Mouse (Mus musculus): ENCODE measurements at regions not wholly inside any gene's neighbourhood (a gene's known extent, or its start where the extent isn't known, plus 50 kb on each side); places are given as distances from the start of the nearest gene placed in this dataset.

DNA sequence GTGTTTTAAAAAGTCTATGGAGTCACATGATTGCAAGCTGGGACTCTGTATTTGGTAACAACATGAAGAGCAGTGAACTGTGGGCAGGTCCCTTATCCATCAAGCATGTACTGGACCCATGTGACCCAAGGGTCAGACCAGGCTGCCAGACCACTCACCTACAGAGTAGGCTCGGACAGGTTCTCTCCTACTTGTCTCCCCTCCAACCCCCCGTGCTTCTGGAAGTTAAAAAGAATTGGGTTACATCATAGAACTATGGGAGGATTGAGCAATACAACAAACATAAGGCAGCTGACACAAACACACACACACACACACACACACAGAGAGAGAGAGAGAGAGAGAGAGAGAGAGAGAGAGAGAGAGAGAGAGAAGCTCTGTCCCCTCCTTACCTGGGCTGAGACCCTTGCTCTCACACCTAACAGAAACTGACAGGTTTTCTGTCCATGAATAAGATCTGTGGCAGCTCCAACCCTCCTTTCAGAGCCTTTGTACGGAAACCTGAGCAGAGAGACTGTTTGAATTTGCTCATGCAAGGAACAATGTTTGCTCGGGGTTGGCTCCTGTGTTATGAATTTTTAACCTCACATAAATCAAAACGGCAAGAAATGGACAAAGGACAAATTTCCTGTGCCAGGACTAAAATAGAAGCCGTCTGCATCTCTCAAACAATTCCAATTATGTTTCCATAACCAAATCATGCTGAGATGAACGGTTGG lies 159.0 kb upstream of the Arl4c start:
- Histone ChIP-seq H3K9ac (no peak overlapping the region), H3K36me3 (no peaks in the 10 kb centered on the region), H3K9me3 (no peaks in the 10 kb centered on the region), H3K4me3 (no peak overlapping the region), H3K4me1 (peaks cover 16% of the 10 kb centered on the region), H3K27ac (no peak overlapping the region), H3K27me3 (no peaks in the 10 kb centered on the region), H3K4me2 (no peak overlapping the region)
- WGBS: 47% methylated on average over 7 of the region's 7 CpGs
- no peak for ATAC-seq (ENCODE audit: insufficient number of reproducible peaks, insufficient read depth, low FRiP score, low TSS enrichment, low read depth)

DNA sequence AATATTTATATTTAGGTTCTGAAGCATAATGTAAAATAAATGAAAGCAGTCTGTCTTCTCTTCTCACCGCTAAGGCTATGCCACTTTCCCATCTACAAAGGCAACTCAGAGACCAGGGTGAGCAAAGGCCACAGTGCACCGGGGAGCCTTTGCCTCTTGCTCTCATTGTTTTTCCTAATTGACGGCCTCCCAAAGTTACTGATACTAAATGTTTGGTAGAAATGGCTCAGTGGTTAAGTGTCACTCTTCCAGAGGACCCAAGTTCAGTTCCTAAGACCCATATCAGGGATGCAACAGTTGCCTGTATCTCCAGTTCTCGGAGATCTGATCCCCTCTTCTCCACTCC lies 159.5 kb upstream of the Arl4c start:
- no peaks in the 10 kb centered on the region for H3K36me3 ChIP-seq
- ATAC-seq (ENCODE audit: insufficient number of reproducible peaks, insufficient read depth, low FRiP score, low TSS enrichment, low read depth): no peak
- H3K4me1 ChIP-seq: peaks cover 16% of the 10 kb centered on the region
- no peak overlapping the region for H3K4me2 ChIP-seq
- 66% methylated on average over 4 of the region's 4 CpGs for WGBS
- no peak overlapping the region for H3K9ac ChIP-seq
- no peak overlapping the region for H3K27ac ChIP-seq
- H3K4me3 ChIP-seq: no peak overlapping the region
- H3K27me3 ChIP-seq: no peaks in the 10 kb centered on the region
- H3K9me3 ChIP-seq: no peaks in the 10 kb centered on the region

DNA sequence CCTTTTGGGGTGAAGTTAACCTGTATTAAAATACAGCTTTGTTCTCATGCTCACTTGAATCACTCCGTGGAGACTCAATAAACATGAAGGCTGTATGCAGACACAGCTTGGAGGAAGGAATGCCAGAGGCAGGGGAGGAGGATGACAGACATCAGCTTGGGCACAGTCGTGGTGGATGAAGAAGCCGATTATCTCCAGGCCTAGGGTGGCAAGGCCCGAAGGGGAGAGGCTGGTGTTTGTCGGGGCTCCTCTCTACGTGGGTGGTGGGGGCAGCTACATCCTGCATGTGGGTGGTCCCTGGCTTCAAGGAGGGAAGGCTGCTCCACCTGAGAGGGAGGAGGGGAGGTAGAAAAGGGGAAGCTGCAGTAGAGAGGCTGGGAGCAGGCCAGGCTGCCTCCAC lies 163.4 kb upstream of the Arl4c start:
- no peaks in the 10 kb centered on the region for H3K27me3 ChIP-seq
- no peak overlapping the region for H3K4me3 ChIP-seq
- WGBS: 20% methylated on average over 6 of the region's 6 CpGs
- peaks cover 25% of the 10 kb centered on the region for H3K4me1 ChIP-seq
- no peaks in the 10 kb centered on the region for H3K9me3 ChIP-seq
- H3K27ac ChIP-seq: no peak overlapping the region; the same call in 1 of the 2 replicates
- no peak overlapping the region for H3K9ac ChIP-seq
- no peaks in the 10 kb centered on the region for H3K36me3 ChIP-seq
- ATAC-seq (ENCODE audit: insufficient number of reproducible peaks, insufficient read depth, low FRiP score, low TSS enrichment, low read depth): no peak
- no peak overlapping the region for H3K4me2 ChIP-seq

DNA sequence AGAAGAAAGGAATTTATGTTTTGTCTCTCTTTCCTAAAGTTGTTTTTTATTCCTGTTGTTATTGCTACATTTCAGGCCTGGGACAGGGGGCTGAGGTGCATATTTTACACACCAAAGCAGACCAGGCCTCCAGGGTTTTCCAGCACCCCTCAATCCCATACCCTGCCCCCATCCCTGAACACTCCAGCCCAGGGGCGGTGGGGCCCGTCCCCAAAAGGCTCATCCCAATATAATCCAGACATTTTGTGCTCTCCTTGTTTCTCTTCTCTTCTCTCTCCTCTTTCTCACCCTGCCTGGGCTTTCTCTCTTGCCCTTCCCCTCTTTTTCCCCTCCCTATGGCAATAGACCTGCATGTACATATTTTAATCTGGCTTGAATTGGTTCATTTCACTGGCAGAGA lies 164.6 kb upstream of the Arl4c start:
- H3K4me2 ChIP-seq: no peak overlapping the region

DNA sequence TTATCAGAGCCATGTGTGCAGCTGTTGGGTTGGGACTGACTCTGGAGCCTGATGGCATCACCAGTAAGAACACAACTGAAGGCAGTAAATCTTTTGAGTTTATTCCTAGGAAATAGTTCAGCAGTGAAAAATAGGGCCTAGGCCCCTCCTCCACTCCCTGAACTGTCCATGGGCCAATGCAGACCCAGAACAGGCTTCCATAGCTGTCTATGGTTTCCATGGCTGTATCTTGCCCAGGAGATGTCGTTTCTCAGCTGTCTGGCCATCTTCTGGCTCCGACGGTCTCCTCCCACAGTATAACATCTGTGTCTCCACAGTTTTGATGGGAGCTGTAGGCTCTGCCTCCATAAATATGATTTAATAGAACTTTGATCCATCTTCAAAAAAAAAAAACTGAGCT lies 165.1 kb upstream of the Arl4c start:
- Histone ChIP-seq H3K27ac (no peak overlapping the region), H3K9me3 (no peaks in the 10 kb centered on the region), H3K4me3 (no peak overlapping the region), H3K9ac (no peak overlapping the region), H3K4me2 (no peak overlapping the region), H3K4me1 (peaks cover 15% of the 10 kb centered on the region), H3K36me3 (no peaks in the 10 kb centered on the region), H3K27me3 (no peaks in the 10 kb centered on the region)
- no peak for ATAC-seq (ENCODE audit: insufficient number of reproducible peaks, insufficient read depth, low FRiP score, low TSS enrichment, low read depth)
- WGBS: 82% methylated on average over 3 of the region's 3 CpGs

More for the DNA sequence above, 164.6 kb upstream of the Arl4c start:
- peaks cover 17% of the 10 kb centered on the region for H3K4me1 ChIP-seq
- H3K9ac ChIP-seq: 0 out of 2 replicates have a peak overlapping the region, but pooled peaks have one; percentile 16
- WGBS: 71% methylated on average over 2 of the region's 2 CpGs
- ATAC-seq (ENCODE audit: insufficient number of reproducible peaks, insufficient read depth, low FRiP score, low TSS enrichment, low read depth): no peak
- H3K9me3 ChIP-seq: no peaks in the 10 kb centered on the region
- H3K27ac ChIP-seq: no peak overlapping the region
- H3K36me3 ChIP-seq: no peaks in the 10 kb centered on the region
- H3K4me3 ChIP-seq: no peak overlapping the region
- no peaks in the 10 kb centered on the region for H3K27me3 ChIP-seq

DNA sequence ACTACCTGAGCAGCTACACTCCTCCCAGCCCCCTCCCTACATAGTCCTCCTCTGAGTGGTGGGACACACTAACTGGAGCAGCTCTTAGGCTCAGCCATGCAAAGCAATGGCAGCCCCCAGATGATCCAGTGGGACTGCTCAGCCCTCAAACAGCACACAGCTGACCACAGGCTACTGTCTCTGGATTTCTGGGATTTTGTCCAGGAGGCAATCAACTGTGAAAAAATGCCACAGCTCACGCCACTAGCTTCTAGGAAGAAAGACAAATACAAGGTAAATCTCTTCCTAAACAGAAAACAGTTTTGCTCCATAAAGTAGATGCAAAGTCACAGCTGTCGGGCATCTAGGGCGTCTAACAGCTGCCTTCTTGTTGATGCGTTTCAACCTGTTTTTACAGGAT lies 167.9 kb upstream of the Arl4c start:
- Histone ChIP-seq H3K4me3 (no peak overlapping the region), H3K4me2 (no peak overlapping the region), H3K4me1 (peaks cover 15% of the 10 kb centered on the region), H3K9ac (no peak overlapping the region), H3K27me3 (no peaks in the 10 kb centered on the region), H3K9me3 (no peaks in the 10 kb centered on the region), H3K27ac (no peak overlapping the region), H3K36me3 (no peaks in the 10 kb centered on the region)
- no peak for ATAC-seq (ENCODE audit: insufficient number of reproducible peaks, insufficient read depth, low FRiP score, low TSS enrichment, low read depth)
- WGBS: 63% methylated on average over 4 of the region's 4 CpGs

DNA sequence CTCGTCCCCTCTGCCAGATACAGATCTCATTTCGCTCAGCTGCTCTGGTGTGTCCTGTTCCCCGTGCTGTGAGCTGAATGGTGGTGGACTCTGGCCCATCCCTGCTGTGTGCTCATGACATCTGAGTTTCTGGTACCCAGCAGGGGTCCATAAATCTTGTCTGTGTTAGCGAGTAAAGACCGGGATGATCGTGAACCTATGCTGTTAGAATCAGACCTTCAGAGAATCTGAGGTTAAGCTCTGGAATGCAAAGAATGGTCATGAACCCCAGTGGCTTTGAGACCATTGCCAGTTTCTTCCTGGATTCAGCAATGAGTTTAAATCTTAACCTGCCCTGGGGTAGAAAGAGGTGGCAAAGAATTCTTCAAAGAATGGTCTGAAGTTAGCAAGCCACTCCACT lies 173.3 kb upstream of the Arl4c start:
- ATAC-seq (ENCODE audit: insufficient number of reproducible peaks, insufficient read depth, low FRiP score, low TSS enrichment, low read depth): no peak
- no peak overlapping the region for H3K27ac ChIP-seq
- WGBS: 69% methylated on average over 6 of the region's 6 CpGs

DNA sequence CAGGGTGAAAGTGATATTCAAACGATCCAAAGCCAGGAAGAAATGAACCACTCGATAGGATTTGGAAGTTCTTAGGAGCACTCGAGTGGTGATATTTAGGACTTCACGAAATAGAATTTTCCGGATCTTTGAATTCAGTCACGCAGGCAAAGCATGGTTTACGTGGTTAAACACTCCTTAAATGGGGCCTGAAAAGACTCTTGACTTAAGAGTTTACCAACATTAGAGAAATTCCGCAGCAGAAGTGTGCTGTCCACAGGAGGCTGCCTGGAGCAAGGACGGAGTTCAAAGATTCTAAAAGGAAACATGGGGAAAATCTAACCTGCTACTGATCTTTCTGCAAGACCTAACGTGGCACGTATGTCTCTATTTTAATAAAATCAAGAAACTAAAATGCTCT lies 175.4 kb upstream of the Arl4c start:
- Histone ChIP-seq H3K9me3 (0 out of 2 replicates have a peak, but pooled peaks cover 3% of the 10 kb centered on the region), H3K36me3 (no peaks in the 10 kb centered on the region), H3K4me1 (peaks cover 18% of the 10 kb centered on the region), H3K9ac (no peak overlapping the region), H3K27ac (no peak overlapping the region), H3K27me3 (no peaks in the 10 kb centered on the region), H3K4me2 (no peak overlapping the region), H3K4me3 (no peak overlapping the region)
- 70% methylated on average over 11 of the region's 11 CpGs for WGBS
- no peak for ATAC-seq (ENCODE audit: insufficient number of reproducible peaks, insufficient read depth, low FRiP score, low TSS enrichment, low read depth)

More for the DNA sequence above, 173.3 kb upstream of the Arl4c start:
- Histone ChIP-seq H3K4me3 (no peak overlapping the region), H3K9me3 (no peaks in the 10 kb centered on the region), H3K9ac (no peak overlapping the region), H3K4me1 (peaks cover 18% of the 10 kb centered on the region), H3K4me2 (no peak overlapping the region), H3K36me3 (no peaks in the 10 kb centered on the region), H3K27me3 (no peaks in the 10 kb centered on the region)

DNA sequence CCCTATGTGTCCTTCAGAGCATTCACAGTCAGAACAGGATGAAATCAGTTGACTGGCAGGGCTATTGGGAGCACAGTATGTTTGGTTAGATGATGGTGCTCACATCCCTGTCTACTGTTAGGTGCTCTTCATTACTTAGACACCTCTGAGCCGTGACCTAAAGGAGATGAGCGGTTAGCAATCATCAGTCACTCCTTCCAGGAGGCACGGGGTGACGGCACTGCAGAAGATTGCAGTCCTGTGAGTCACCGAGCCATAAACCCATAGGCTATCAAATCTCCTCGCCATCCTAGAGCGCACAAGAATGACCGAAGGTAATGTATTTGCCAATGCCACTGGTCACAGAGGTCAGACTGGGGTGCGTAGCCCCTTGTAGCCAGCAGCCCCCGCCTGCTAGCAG lies 176.8 kb upstream of the Arl4c start:
- Histone ChIP-seq H3K9ac (no peak overlapping the region), H3K4me2 (no peak overlapping the region), H3K4me3 (no peak overlapping the region), H3K36me3 (no peaks in the 10 kb centered on the region), H3K27me3 (no peaks in the 10 kb centered on the region), H3K27ac (no peak overlapping the region), H3K4me1 (peaks cover 18% of the 10 kb centered on the region), H3K9me3 (0 out of 2 replicates have a peak, but pooled peaks cover 3% of the 10 kb centered on the region)
- no peak for ATAC-seq (ENCODE audit: insufficient number of reproducible peaks, insufficient read depth, low FRiP score, low TSS enrichment, low read depth)
- 87% methylated on average over 10 of the region's 10 CpGs for WGBS

DNA sequence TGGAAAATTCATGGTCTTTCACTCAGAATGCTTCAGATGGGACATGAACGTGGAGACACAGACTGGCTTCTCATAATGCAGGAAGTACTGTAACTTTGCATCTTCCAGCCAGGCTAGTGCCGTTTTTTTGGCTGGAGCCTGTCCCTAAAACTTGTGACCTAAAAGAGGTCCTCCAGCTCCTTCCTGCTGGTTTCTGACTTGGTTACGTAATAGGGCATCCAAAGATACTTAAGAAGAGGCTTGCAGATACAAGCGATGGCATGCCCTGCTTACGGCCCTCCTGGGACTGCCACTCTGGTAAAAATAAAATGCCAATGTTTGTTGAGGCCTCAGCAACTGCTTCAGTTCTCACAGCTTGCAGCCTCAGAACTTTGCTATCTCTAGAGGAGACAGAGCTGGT lies 177.3 kb upstream of the Arl4c start:
- ATAC-seq (ENCODE audit: insufficient number of reproducible peaks, insufficient read depth, low FRiP score, low TSS enrichment, low read depth): no peak
- H3K4me1 ChIP-seq: peaks cover 18% of the 10 kb centered on the region
- H3K27ac ChIP-seq: no peak overlapping the region
- no peak overlapping the region for H3K4me2 ChIP-seq
- 0 out of 2 replicates have a peak, but pooled peaks cover 3% of the 10 kb centered on the region for H3K9me3 ChIP-seq
- no peaks in the 10 kb centered on the region for H3K27me3 ChIP-seq
- H3K36me3 ChIP-seq: no peaks in the 10 kb centered on the region
- 74% methylated on average over 5 of the region's 5 CpGs for WGBS
- no peak overlapping the region for H3K4me3 ChIP-seq
- H3K9ac ChIP-seq: no peak overlapping the region

DNA sequence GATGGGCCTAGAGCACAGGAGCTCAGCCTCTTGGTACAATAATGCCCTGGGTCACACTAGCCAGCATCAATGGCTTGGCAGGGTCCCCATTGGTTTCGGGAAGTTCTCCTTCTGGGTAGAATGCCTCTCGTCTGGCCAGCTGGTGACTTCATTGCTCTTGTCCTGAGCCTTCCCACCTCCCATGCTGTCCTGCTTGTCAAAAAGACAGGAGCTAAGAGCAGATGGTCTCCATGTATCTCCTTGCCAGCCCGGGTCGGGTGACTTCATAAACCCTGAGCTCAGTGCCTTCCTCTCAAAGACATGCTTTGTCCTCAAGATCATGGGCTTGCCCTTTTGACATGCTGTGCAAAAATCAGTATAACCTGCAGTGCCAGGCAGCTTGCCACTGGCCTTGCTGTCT lies 179.2 kb upstream of the Sh3bp4 start:
- Histone ChIP-seq H3K4me1 (peaks cover 10% of the 10 kb centered on the region), H3K9me3 (no peaks in the 10 kb centered on the region), H3K27ac (no peak overlapping the region), H3K9ac (no peak overlapping the region), H3K27me3 (no peaks in the 10 kb centered on the region), H3K4me3 (no peak overlapping the region), H3K4me2 (no peak overlapping the region), H3K36me3 (no peaks in the 10 kb centered on the region)
- WGBS: 84% methylated on average over 4 of the region's 4 CpGs
- ATAC-seq (ENCODE audit: insufficient number of reproducible peaks, insufficient read depth, low FRiP score, low TSS enrichment, low read depth): no peak

DNA sequence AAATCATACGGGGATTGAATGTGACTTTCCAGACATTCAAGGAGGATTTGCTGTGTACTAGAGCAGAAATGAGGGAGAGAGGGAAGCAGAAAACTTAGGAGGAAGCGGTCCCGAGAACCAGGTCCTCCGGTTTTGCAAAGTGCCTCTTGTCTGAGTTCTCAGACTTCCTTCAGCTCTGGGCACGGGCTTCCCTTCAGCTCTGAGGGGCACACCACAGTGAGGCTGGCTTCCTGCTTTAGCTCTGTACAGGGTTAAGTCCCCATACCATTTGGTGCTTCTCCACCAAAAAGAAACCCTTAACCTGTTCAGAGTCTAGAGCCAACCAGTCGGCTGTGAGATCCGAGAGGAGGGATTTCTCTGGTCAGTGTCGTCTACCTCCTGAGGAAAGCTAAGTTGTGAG lies 167.8 kb upstream of the Sh3bp4 start:
- 80% methylated on average over 8 of the region's 8 CpGs for WGBS
- Histone ChIP-seq H3K27ac (no peak overlapping the region), H3K4me1 (no peaks in the 10 kb centered on the region), H3K9ac (no peak overlapping the region), H3K9me3 (no peaks in the 10 kb centered on the region), H3K4me2 (no peak overlapping the region), H3K4me3 (no peak overlapping the region), H3K27me3 (no peaks in the 10 kb centered on the region), H3K36me3 (no peaks in the 10 kb centered on the region)
- ATAC-seq (ENCODE audit: insufficient number of reproducible peaks, insufficient read depth, low FRiP score, low TSS enrichment, low read depth): no peak

Data from embryonic facial prominence, embryonic 13.5 days (tissue).